Mouse (Mus musculus) kidney, postnatal 25 days (tissue): ENCODE data around the gene Med13l.

Source experiments
- DNase-seq, 2 experiments: peaks; one replicate each; pipeline ENCODE4 v3.0.0; 2021; ENCODE audit warnings: mixed read lengths in 2 of 2

Gene Med13l

GRCm38 (mm10) chr5:118702674-118703073 is 142.2 kb downstream of the Med13l start:
- DNase-seq: no peak

GRCm38 (mm10) chr5:118704148-118704547 is 143.7 kb downstream of the Med13l start:
- peak in 1 of 2 experiments; percentile 38 for DNase-seq

- DNase-seq: no peak
These were observed 144.5 kb downstream of the Med13l start for GRCm38 (mm10) chr5:118704960-118705359.

GRCm38 (mm10) chr5:118706009-118706408 is 145.5 kb downstream of the Med13l start:
- no peak for DNase-seq

- no peak for DNase-seq
These were observed 145.9 kb downstream of the Med13l start for GRCm38 (mm10) chr5:118706414-118706813.

GRCm38 (mm10) chr5:118707501-118707900 is 147.0 kb downstream of the Med13l start:
- no peak for DNase-seq

- DNase-seq: peak; percentile 81 to 88
These were observed 147.9 kb downstream of the Med13l start for GRCm38 (mm10) chr5:118708215-118708949.

GRCm38 (mm10) chr5:118709847-118710251 is 149.4 kb downstream of the Med13l start:
- DNase-seq: peak; percentile 33 to 49

- DNase-seq: no peak
These were observed 155.0 kb downstream of the Med13l start for GRCm38 (mm10) chr5:118715518-118715917.

GRCm38 (mm10) chr5:118716295-118717271 is 156.1 kb downstream of the Med13l start:
- DNase-seq: no peak

- DNase-seq: no peak
These were observed 157.0 kb downstream of the Med13l start for GRCm38 (mm10) chr5:118717456-118717855.

GRCm38 (mm10) chr5:118718070-118718469 is 157.6 kb downstream of the Med13l start:
- no peak for DNase-seq

GRCm38 (mm10) chr5:118721416-118721815 is 160.9 kb downstream of the Med13l start:
- no peak for DNase-seq

GRCm38 (mm10) chr5:118721848-118722247 is 161.4 kb downstream of the Med13l start:
- no peak for DNase-seq

GRCm38 (mm10) chr5:118722456-118722855 is 162.0 kb downstream of the Med13l start:
- DNase-seq: no peak

- no peak for DNase-seq
These were observed 164.9 kb downstream of the Med13l start for GRCm38 (mm10) chr5:118725425-118725824.

GRCm38 (mm10) chr5:118725886-118726505 is 165.5 kb downstream of the Med13l start:
- DNase-seq: no peak

- DNase-seq: no peak
These were observed 166.9 kb downstream of the Med13l start for GRCm38 (mm10) chr5:118727336-118727735.

- DNase-seq: no peak
These were observed 171.7 kb downstream of the Med13l start for GRCm38 (mm10) chr5:118732221-118732620.

- no peak for DNase-seq
These were observed 172.2 kb downstream of the Med13l start for GRCm38 (mm10) chr5:118732651-118733050.

GRCm38 (mm10) chr5:118733566-118733965 is 173.1 kb downstream of the Med13l start:
- DNase-seq: no peak

- DNase-seq: no peak
These were observed 174.0 kb downstream of the Med13l start for GRCm38 (mm10) chr5:118734455-118734854.

- DNase-seq: no peak
These were observed 175.3 kb downstream of the Med13l start for GRCm38 (mm10) chr5:118735738-118736137.
